Mouse (Mus musculus) lung, postnatal 0 days (tissue): ENCODE measurements at regions not wholly inside any gene's neighbourhood (a gene's known extent, or its start where the extent isn't known, plus 50 kb on each side); places are given as distances from the start of the nearest gene placed in this dataset.

Source experiments
- ATAC-seq: fragments of 200-750 bp; cut with Nextera tagmentation; 2 replicates; pipeline ENCODE4 v1.8.0; 2017; ENCODE audit warnings: moderate library complexity
- DNase-seq: peaks from one replicate; pipeline ENCODE4 v3.0.0-alpha.2; 2016; ENCODE audit warnings: low spot score
- H3K27ac ChIP-seq: fragments of 300-500 bp; sonication (generic); 2 replicates; pipeline ENCODE4 v1.5.1; 2014; ENCODE audit warnings: antibody characterized with exemption, mild to moderate bottlenecking, low read length, mixed read lengths
- H3K27me3 ChIP-seq: fragments of 300-500 bp; sonication (generic); replicated peaks from 2 replicates; pipeline ENCODE4 v1.6.1; 2014; ENCODE audit warnings: low read length, mixed read lengths; ENCODE audit not compliant: insufficient read depth
- H3K36me3 ChIP-seq: fragments of 300-500 bp; sonication (generic); 2 replicates; pipeline ENCODE4 v1.6.1; 2014; ENCODE audit warnings: low read length, mixed read lengths; ENCODE audit not compliant: insufficient read depth
- H3K4me1 ChIP-seq: fragments of 300-500 bp; sonication (generic); 2 replicates; pipeline ENCODE4 v1.6.1; 2014; ENCODE audit warnings: antibody characterized with exemption, low read depth, low read length, mixed read lengths; ENCODE audit not compliant: insufficient read depth
- H3K4me2 ChIP-seq: fragments of 300-500 bp; sonication (generic); replicated peaks from 2 replicates; pipeline ENCODE4 v1.6.1; 2014; ENCODE audit warnings: low read depth, mild to moderate bottlenecking, low read length, moderate library complexity, mixed read lengths
- H3K4me3 ChIP-seq: fragments of 300-500 bp; sonication (generic); 2 replicates; pipeline ENCODE4 v1.5.1; 2014; ENCODE audit warnings: low read depth, low read length
- H3K9ac ChIP-seq: fragments of 300-500 bp; sonication (generic); replicated peaks from 2 replicates; pipeline ENCODE4 v1.6.1; 2014; ENCODE audit warnings: low read depth, mild to moderate bottlenecking
- H3K9me3 ChIP-seq: fragments of 300-500 bp; sonication (generic); 2 replicates; pipeline ENCODE4 v1.6.1; 2016; ENCODE audit warnings: low read length, mixed read lengths
- CTCF ChIP-seq: IDR thresholded peaks from 2 replicates; pipeline ENCODE4 v1.5.1; 2016; ENCODE audit warnings: antibody characterized with exemption, mild to moderate bottlenecking
- EP300 ChIP-seq: IDR thresholded peaks from 2 replicates; pipeline ENCODE4 v1.6.1; 2016; ENCODE audit warnings: antibody characterized with exemption, mild to moderate bottlenecking, control low read depth
- WGBS: fragments of 180-500 bp; shearing (Covaris S2); extraction: QIAGEN DNeasy Blood & Tissue Kit; methylation state at CpG from one replicate; pipeline ENCODE4 v1.1.7; 2014; 5-methylcytosine and 5-hydroxymethylcytosine counted together

GRCm38 (mm10) chr3:45523281-45523680 is 145.1 kb downstream of the Pcdh10 start:
- H3K9ac ChIP-seq = no peak overlapping the region
- H3K4me1 ChIP-seq = no peaks in the 10 kb centered on the region
- no peak overlapping the region for H3K4me2 ChIP-seq
- H3K36me3 ChIP-seq = no peaks in the 10 kb centered on the region
- DNase-seq = no peak
- no peak for ATAC-seq
- TF ChIP-seq EP300 (no peak), CTCF (no peak)
- H3K9me3 ChIP-seq = no peaks in the 10 kb centered on the region
- no peak overlapping the region for H3K4me3 ChIP-seq
- H3K27me3 ChIP-seq = no peaks in the 10 kb centered on the region
- WGBS = 58% methylated on average over 4 of the region's 4 CpGs
- no peak overlapping the region for H3K27ac ChIP-seq

GRCm38 (mm10) chr3:45547091-45547490 is 168.9 kb downstream of the Pcdh10 start:
- H3K27ac ChIP-seq = no peak overlapping the region
- no peaks in the 10 kb centered on the region for H3K9me3 ChIP-seq
- DNase-seq (no peak), ATAC-seq (peak; percentile 19; the same call in 1 of the 2 replicates)
- 77% methylated on average over 3 of the region's 3 CpGs for WGBS
- H3K4me1 ChIP-seq = no peaks in the 10 kb centered on the region
- H3K4me3 ChIP-seq = no peak overlapping the region
- TF ChIP-seq EP300 = no peak
- no peak for TF ChIP-seq CTCF
- no peak overlapping the region for H3K9ac ChIP-seq
- no peak overlapping the region for H3K4me2 ChIP-seq
- H3K36me3 ChIP-seq = no peaks in the 10 kb centered on the region
- H3K27me3 ChIP-seq = no peaks in the 10 kb centered on the region

GRCm38 (mm10) chr3:45555736-45556135 is 177.5 kb downstream of the Pcdh10 start:
- Histone ChIP-seq H3K4me1 (no peaks in the 10 kb centered on the region), H3K27me3 (no peaks in the 10 kb centered on the region), H3K4me3 (no peak overlapping the region), H3K9me3 (no peaks in the 10 kb centered on the region), H3K27ac (no peak overlapping the region), H3K36me3 (no peaks in the 10 kb centered on the region), H3K9ac (no peak overlapping the region), H3K4me2 (no peak overlapping the region)
- DNase-seq (peak; percentile 47), ATAC-seq (no peak)
- TF ChIP-seq CTCF (peak; percentile 78), EP300 (no peak)
- 27% methylated on average over 1 of the region's 1 CpGs for WGBS

GRCm38 (mm10) chr3:45572995-45573394 is 194.8 kb downstream of the Pcdh10 start:
- no peak for ATAC-seq

GRCm38 (mm10) chr3:45577035-45577434 is 198.8 kb downstream of the Pcdh10 start:
- no peaks in the 10 kb centered on the region for H3K4me1 ChIP-seq
- ATAC-seq = no peak
- no peak overlapping the region for H3K27ac ChIP-seq
- no peak overlapping the region for H3K4me3 ChIP-seq
- H3K27me3 ChIP-seq = no peaks in the 10 kb centered on the region
- no peaks in the 10 kb centered on the region for H3K36me3 ChIP-seq
- H3K4me2 ChIP-seq = no peak overlapping the region
- no peak overlapping the region for H3K9ac ChIP-seq
- peak; percentile 20 for DNase-seq
- 47% methylated on average over 1 of the region's 1 CpGs for WGBS
- H3K9me3 ChIP-seq = no peaks in the 10 kb centered on the region
- no peak for TF ChIP-seq CTCF

More at GRCm38 (mm10) chr3:45572995-45573394, 194.8 kb downstream of the Pcdh10 start:
- H3K36me3 ChIP-seq = no peaks in the 10 kb centered on the region
- no peak overlapping the region for H3K9ac ChIP-seq
- no peak overlapping the region for H3K4me2 ChIP-seq
- no peaks in the 10 kb centered on the region for H3K4me1 ChIP-seq
- DNase-seq = no peak
- H3K9me3 ChIP-seq = no peaks in the 10 kb centered on the region
- WGBS = 50% methylated on average over 1 of the region's 1 CpGs
- no peak overlapping the region for H3K27ac ChIP-seq
- H3K4me3 ChIP-seq = no peak overlapping the region
- no peak for TF ChIP-seq CTCF
- no peaks in the 10 kb centered on the region for H3K27me3 ChIP-seq

- H3K36me3 ChIP-seq = no peaks in the 10 kb centered on the region
Observed at GRCm38 (mm10) chr3:45593561-45593960, 215.4 kb downstream of the Pcdh10 start.

GRCm38 (mm10) chr3:45602278-45602677 is 224.1 kb downstream of the Pcdh10 start:
- WGBS = 63% methylated on average over 2 of the region's 2 CpGs
- ATAC-seq = no peak
- TF ChIP-seq EP300 (no peak), CTCF (no peak)

More at GRCm38 (mm10) chr3:45593561-45593960, 215.4 kb downstream of the Pcdh10 start:
- H3K9ac ChIP-seq = no peak overlapping the region
- H3K9me3 ChIP-seq = no peaks in the 10 kb centered on the region
- DNase-seq (no peak), ATAC-seq (no peak)
- no peak overlapping the region for H3K4me3 ChIP-seq
- H3K4me1 ChIP-seq = no peaks in the 10 kb centered on the region
- 13% methylated on average over 1 of the region's 1 CpGs for WGBS
- no peak overlapping the region for H3K27ac ChIP-seq
- TF ChIP-seq CTCF (no peak), EP300 (no peak)
- no peaks in the 10 kb centered on the region for H3K27me3 ChIP-seq
- H3K4me2 ChIP-seq = no peak overlapping the region

More at GRCm38 (mm10) chr3:45602278-45602677, 224.1 kb downstream of the Pcdh10 start:
- Histone ChIP-seq H3K36me3 (no peaks in the 10 kb centered on the region), H3K9ac (no peak overlapping the region), H3K4me1 (no peaks in the 10 kb centered on the region), H3K9me3 (no peaks in the 10 kb centered on the region), H3K27ac (no peak overlapping the region), H3K4me3 (no peak overlapping the region), H3K27me3 (no peaks in the 10 kb centered on the region), H3K4me2 (no peak overlapping the region)
- DNase-seq = no peak
